Mouse (Mus musculus): ENCODE data around the gene Brca1. TPM values are rescaled to one million over a fixed set of nuclear protein-coding genes. Genes with fewer than 3 reads are reported as not detected.
A peak's percentile ranks its signal among the peaks of the same experiment; 100 is the strongest.
"Not testable (repeated sequence)": the region's sequence is repeated elsewhere in the genome, so short reads cannot be mapped to it uniquely, and the experiment has no call there.

Gene Brca1
- polyA plus RNA-seq, 1 experiment from 2014 or later = 6.6 TPM

- Histone ChIP-seq H3K27ac (peak overlapping the region; percentile 82), H3K9ac (peak overlapping the region; percentile 55), H3K4me1 (replicated peaks) (peaks cover 33% of the 10 kb centered on the region), H3K9me3 (replicated peaks) (no peaks in the 10 kb centered on the region), H3K4me2 (peak overlapping the region; percentile 64), H3K4me3 (peak overlapping the region; percentile 61), H3K27me3 (no peaks in the 10 kb centered on the region), H3K36me3 (peaks cover 20% of the 10 kb centered on the region)
- WGBS = 88% methylated on average over 5 of the region's 5 CpGs
- no peak for ATAC-seq (replicated peaks; ENCODE audit: insufficient number of reproducible peaks, insufficient read depth, low FRiP score, low read depth)
Observed at GRCm38 (mm10) chr11:101447786-101448185, 104.0 kb downstream of the Brca1 start.

GRCm38 (mm10) chr11:101446860-101447259 lies 104.9 kb downstream of the Brca1 start:
- Histone ChIP-seq H3K4me1 (replicated peaks) (peaks cover 33% of the 10 kb centered on the region), H3K36me3 (peaks cover 20% of the 10 kb centered on the region)
- H3K27ac ChIP-seq; H3K27me3 ChIP-seq; H3K4me2 ChIP-seq; ATAC-seq (replicated peaks; ENCODE audit: insufficient number of reproducible peaks, insufficient read depth, low FRiP score, low read depth); H3K4me3 ChIP-seq; H3K9me3 ChIP-seq (replicated peaks); H3K9ac ChIP-seq: not testable (repeated sequence)
- WGBS = 88% methylated on average over 8 of the region's 8 CpGs

- no peak for ATAC-seq (replicated peaks; ENCODE audit: insufficient number of reproducible peaks, insufficient read depth, low FRiP score, low read depth)
- Histone ChIP-seq H3K9me3 (replicated peaks) (no peaks in the 10 kb centered on the region), H3K27me3 (no peaks in the 10 kb centered on the region), H3K4me3 (no peak overlapping the region), H3K36me3 (peaks cover 20% of the 10 kb centered on the region), H3K27ac (no peak overlapping the region), H3K9ac (no peak overlapping the region), H3K4me2 (no peak overlapping the region), H3K4me1 (replicated peaks) (peaks cover 33% of the 10 kb centered on the region)
- 97% methylated on average over 1 of the region's 1 CpGs for WGBS
Observed at GRCm38 (mm10) chr11:101446319-101446718, 105.4 kb downstream of the Brca1 start.

GRCm38 (mm10) chr11:101442760-101443159 lies 109.0 kb downstream of the Brca1 start:
- Histone ChIP-seq H3K27me3 (no peaks in the 10 kb centered on the region), H3K4me2 (peak overlapping the region; percentile 74), H3K27ac (peak overlapping the region; percentile 88), H3K9me3 (replicated peaks) (no peaks in the 10 kb centered on the region), H3K4me3 (peak overlapping the region; percentile 91), H3K9ac (peak overlapping the region; percentile 94), H3K4me1 (replicated peaks) (peaks cover 19% of the 10 kb centered on the region), H3K36me3 (peaks cover 20% of the 10 kb centered on the region)
- under 1% methylated on average over 14 of the region's 14 CpGs for WGBS
- no peak for ATAC-seq (replicated peaks; ENCODE audit: insufficient number of reproducible peaks, insufficient read depth, low FRiP score, low read depth)

- peak; percentile 99 for ATAC-seq (replicated peaks; ENCODE audit: insufficient number of reproducible peaks, insufficient read depth, low FRiP score, low read depth)
- H3K27me3 ChIP-seq = no peaks in the 10 kb centered on the region
- H3K27ac ChIP-seq = peak within 1 kb of the TSS; percentile 88
- no peaks in the 10 kb centered on the region for H3K9me3 ChIP-seq (replicated peaks)
- H3K4me2 ChIP-seq = peak within 1 kb of the TSS; percentile 74
- H3K9ac ChIP-seq = peak within 1 kb of the TSS; percentile 94
- H3K4me1 ChIP-seq (replicated peaks) = peaks cover 19% of the 10 kb centered on the region
- WGBS = under 1% methylated on average over 42 of the region's 42 CpGs
- peaks cover 20% of the 10 kb centered on the region for H3K36me3 ChIP-seq
- H3K4me3 ChIP-seq = peak within 1 kb of the TSS; percentile 91
Observed at GRCm38 (mm10) chr11:101442127-101442693, 109.5 kb downstream of the Brca1 start, which contains the start of gene Rpl27. Rpl27 (plus strand) TSS chr11:101442298.

GRCm38 (mm10) chr11:101441450-101442126 lies 110.2 kb downstream of the Brca1 start:
- 38% methylated on average over 15 of the region's 15 CpGs for WGBS
- Histone ChIP-seq H3K36me3 (peaks cover 20% of the 10 kb centered on the region), H3K4me1 (replicated peaks) (peaks cover 19% of the 10 kb centered on the region), H3K4me2 (peak overlapping the region; percentile 61), H3K4me3 (peak overlapping the region; percentile 91)
- H3K9ac ChIP-seq; H3K9me3 ChIP-seq (replicated peaks); ATAC-seq (replicated peaks; ENCODE audit: insufficient number of reproducible peaks, insufficient read depth, low FRiP score, low read depth); H3K27ac ChIP-seq; H3K27me3 ChIP-seq: not testable (repeated sequence)

Other genes with a start within 250 kb of the Brca1 start
- gene Becn1, start 249.7 kb downstream of the Brca1 start, polyA plus RNA-seq (2015; fragmentation: Nextera tagmentation; extraction: Ambion mirVana) = 114 and 145 TPM in 2 replicates
- gene Psme3, start 235.7 kb downstream of the Brca1 start, polyA plus RNA-seq (2015; fragmentation: Nextera tagmentation; extraction: Ambion mirVana) = 89.2 and 109 TPM in 2 replicates
- 0.43 and 0.95 TPM in 2 replicates for gene Aoc2, start 226.9 kb downstream of the Brca1 start, polyA plus RNA-seq (2015; fragmentation: Nextera tagmentation; extraction: Ambion mirVana)
- gene Aoc3, start 221.3 kb downstream of the Brca1 start, polyA plus RNA-seq (2015; fragmentation: Nextera tagmentation; extraction: Ambion mirVana) = 1.9 and 2.7 TPM in 2 replicates
- not detected in 2 replicates for gene G6pc, start 184.4 kb downstream of the Brca1 start, polyA plus RNA-seq (2015; fragmentation: Nextera tagmentation; extraction: Ambion mirVana)
- gene Aarsd1, start 134.3 kb downstream of the Brca1 start, polyA plus RNA-seq (2015; fragmentation: Nextera tagmentation; extraction: Ambion mirVana) = 36.9 and 42.7 TPM in 2 replicates
- 12.1 and 15.9 TPM in 2 replicates for gene Gm27029, start 127.2 kb downstream of the Brca1 start, polyA plus RNA-seq (2015; fragmentation: Nextera tagmentation; extraction: Ambion mirVana)
- 13.9 and 18.2 TPM in 2 replicates for gene Rundc1, start 126.9 kb downstream of the Brca1 start, polyA plus RNA-seq (2015; fragmentation: Nextera tagmentation; extraction: Ambion mirVana)
- gene Ptges3l, start 126.6 kb downstream of the Brca1 start, polyA plus RNA-seq (2015; fragmentation: Nextera tagmentation; extraction: Ambion mirVana) = 66.5 and 81.5 TPM in 2 replicates
- gene Rpl27, start 109.7 kb downstream of the Brca1 start, polyA plus RNA-seq (2015; fragmentation: Nextera tagmentation; extraction: Ambion mirVana) = 174 and 211 TPM in 2 replicates
- gene Ifi35, start 103.5 kb downstream of the Brca1 start, polyA plus RNA-seq (2015; fragmentation: Nextera tagmentation; extraction: Ambion mirVana) = 18.0 and 25.9 TPM in 2 replicates
- gene Rnd2, start 87.0 kb downstream of the Brca1 start, polyA plus RNA-seq (2015; fragmentation: Nextera tagmentation; extraction: Ambion mirVana) = 9.1 and 10.1 TPM in 2 replicates
- gene Vat1, start 85.7 kb downstream of the Brca1 start, polyA plus RNA-seq (2015; fragmentation: Nextera tagmentation; extraction: Ambion mirVana) = 30.2 and 38.6 TPM in 2 replicates
- 58.5 and 60.6 TPM in 2 replicates for gene Nbr1, start 194 bp upstream of the Brca1 start, polyA plus RNA-seq (2015; fragmentation: Nextera tagmentation; extraction: Ambion mirVana)
- gene Tmem106a, start 30.3 kb upstream of the Brca1 start, polyA plus RNA-seq (2015; fragmentation: Nextera tagmentation; extraction: Ambion mirVana) = 4.8 and 6.8 TPM in 2 replicates
- not detected in 2 replicates for gene Gm11634, start 47.3 kb upstream of the Brca1 start, polyA plus RNA-seq (2015; fragmentation: Nextera tagmentation; extraction: Ambion mirVana)
- 45.6 and 46.4 TPM in 2 replicates for gene Rdm1, start 75.2 kb upstream of the Brca1 start, polyA plus RNA-seq (2015; fragmentation: Nextera tagmentation; extraction: Ambion mirVana)
- gene Arl4d, start 113.6 kb upstream of the Brca1 start, polyA plus RNA-seq (2015; fragmentation: Nextera tagmentation; extraction: Ambion mirVana) = 6.1 and 7.2 TPM in 2 replicates
- gene Dhx8, start 181.0 kb upstream of the Brca1 start, polyA plus RNA-seq (2015; fragmentation: Nextera tagmentation; extraction: Ambion mirVana) = 17.2 and 20.8 TPM in 2 replicates
- 3.5 and 5.8 TPM in 2 replicates for gene Etv4, start 233.4 kb upstream of the Brca1 start, polyA plus RNA-seq (2015; fragmentation: Nextera tagmentation; extraction: Ambion mirVana)

Data from heart, embryonic 15.5 days (tissue).